Mouse (Mus musculus) testis, postnatal 14 days (tissue): ENCODE data around the gene Pigk.

Source experiments
- DNase-seq: peaks from one replicate; pipeline ENCODE4 v3.0.0; 2021; ENCODE audit warnings: low spot score

Pigk gene

GRCm38 (mm10) chr3:152842648-152843047 lies 128.7 kb downstream of the Pigk start:
- DNase-seq: no peak

- DNase-seq: no peak
Measured at GRCm38 (mm10) chr3:152843925-152844324, 130.0 kb downstream of the Pigk start.

- no peak for DNase-seq
Measured at GRCm38 (mm10) chr3:152855006-152855614, 141.2 kb downstream of the Pigk start.

GRCm38 (mm10) chr3:152856095-152856494 lies 142.2 kb downstream of the Pigk start:
- no peak for DNase-seq

- DNase-seq: no peak
Measured at GRCm38 (mm10) chr3:152861450-152861849, 147.6 kb downstream of the Pigk start.

- no peak for DNase-seq
Measured at GRCm38 (mm10) chr3:152861978-152862377, 148.1 kb downstream of the Pigk start.

- no peak for DNase-seq
Measured at GRCm38 (mm10) chr3:152866035-152866965, 152.4 kb downstream of the Pigk start.

GRCm38 (mm10) chr3:152867654-152868525 lies 154.0 kb downstream of the Pigk start:
- DNase-seq: no peak

- DNase-seq: no peak
Measured at GRCm38 (mm10) chr3:152872054-152872453, 158.2 kb downstream of the Pigk start.

GRCm38 (mm10) chr3:152872596-152872995 lies 158.7 kb downstream of the Pigk start:
- no peak for DNase-seq

GRCm38 (mm10) chr3:152874431-152875355 lies 160.8 kb downstream of the Pigk start:
- no peak for DNase-seq

- DNase-seq: no peak
Measured at GRCm38 (mm10) chr3:152875723-152876290, 161.9 kb downstream of the Pigk start.

- DNase-seq: no peak
Measured at GRCm38 (mm10) chr3:152880121-152880835, 166.4 kb downstream of the Pigk start.

GRCm38 (mm10) chr3:152881706-152882105 lies 167.8 kb downstream of the Pigk start:
- DNase-seq: no peak

GRCm38 (mm10) chr3:152883556-152883955 lies 169.7 kb downstream of the Pigk start:
- no peak for DNase-seq

GRCm38 (mm10) chr3:152886749-152887148 lies 172.8 kb downstream of the Pigk start:
- no peak for DNase-seq

GRCm38 (mm10) chr3:152888116-152888515 lies 174.2 kb downstream of the Pigk start:
- no peak for DNase-seq

GRCm38 (mm10) chr3:152894935-152895334 lies 181.0 kb downstream of the Pigk start:
- DNase-seq: no peak

- no peak for DNase-seq
Measured at GRCm38 (mm10) chr3:152896111-152896510, 182.2 kb downstream of the Pigk start.

GRCm38 (mm10) chr3:152897196-152897595 lies 183.3 kb downstream of the Pigk start:
- DNase-seq: no peak
